Mouse (Mus musculus) G1E (cell line): ENCODE data around the gene Tspan18.

ENCODE experiments used
- CTCF ChIP-seq: IDR thresholded peaks from 2 replicates; pipeline ENCODE4 v1.5.1; 2012; ENCODE audit warnings: low read depth, low read length, inconsistent platforms, mixed read lengths
- GATA1 ChIP-seq: IDR thresholded peaks from 2 replicates; pipeline ENCODE4 v1.6.1; 2012; ENCODE audit warnings: borderline replicate concordance, low read length, inconsistent platforms, mixed read lengths
- GATA2 ChIP-seq: IDR thresholded peaks from 2 replicates; pipeline ENCODE4 v1.6.1; 2012; ENCODE audit warnings: low read depth, low read length, inconsistent platforms, borderline replicate concordance
- TAL1 ChIP-seq: conservative IDR thresholded peaks from 2 replicates; pipeline ENCODE4 v1.6.1; 2012; ENCODE audit warnings: low read depth, low read length, inconsistent platforms, mixed read lengths

DNA sequence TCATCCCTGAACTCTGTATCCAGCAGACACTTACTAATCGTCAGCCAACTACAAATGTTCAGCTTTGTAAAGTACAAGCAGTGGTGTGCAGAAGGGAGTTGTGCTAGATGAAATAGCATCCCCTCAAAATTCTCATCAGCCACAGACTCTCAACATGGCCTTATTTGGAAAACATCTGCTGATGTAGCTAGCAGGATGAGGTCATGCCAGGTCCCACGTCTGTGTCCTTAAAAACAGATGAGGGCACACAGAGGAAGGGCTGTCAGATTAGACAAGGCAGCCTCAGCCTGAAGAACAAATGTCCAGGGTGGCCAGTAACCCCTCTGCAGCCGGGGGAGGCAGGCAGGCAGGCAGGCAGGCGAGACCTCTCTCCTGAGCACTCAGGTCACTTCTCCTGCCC, 56.8 kb downstream of the Tspan18 start:
- no peak for TF ChIP-seq GATA2
- no peak for TF ChIP-seq GATA1
- TF ChIP-seq CTCF, result no peak
- no peak for TF ChIP-seq TAL1
